Mouse (Mus musculus) hindlimb bud, embryonic 11.5 days (tissue): ENCODE measurements around the gene Apela.
"Not testable (repeated sequence)": the region's sequence is repeated elsewhere in the genome, so short reads cannot be mapped to it uniquely, and the experiment has no call there.

Source experiments
- DNase-seq: peaks from one replicate; pipeline ENCODE4 v3.0.0-alpha.2; 2012; ENCODE audit warnings: low read depth, low spot score; ENCODE audit errors: extremely low spot score

Apela gene

GRCm38 (mm10) chr8:65028959-65029686 is 8.0 kb downstream of the Apela start:
- DNase-seq: no peak

- DNase-seq: no peak
Observed at GRCm38 (mm10) chr8:65022485-65022884, 14.7 kb downstream of the Apela start.

GRCm38 (mm10) chr8:65018423-65018822 is 18.7 kb downstream of the Apela start, which contains the start of the genes Trim61 and Trim60:
Gene Trim61 (minus strand): TSS chr8:65018523.
Gene Trim60 (minus strand): TSS chr8:65018584.
- no peak for DNase-seq

GRCm38 (mm10) chr8:65007616-65008015 is 29.5 kb downstream of the Apela start:
- not testable (repeated sequence) for DNase-seq

- no peak for DNase-seq
Observed at GRCm38 (mm10) chr8:64998806-64999365, 38.2 kb downstream of the Apela start.

- DNase-seq: no peak
Observed at GRCm38 (mm10) chr8:64987731-64988130, 49.4 kb downstream of the Apela start, which contains the start of gene Trim75. Gene Trim75 (minus strand): TSS chr8:64987831.

GRCm38 (mm10) chr8:64983150-64983897 is 53.8 kb downstream of the Apela start:
- DNase-seq: no peak
